Mouse (Mus musculus): ENCODE measurements at regions not wholly inside any gene's neighbourhood (a gene's known extent, or its start where the extent isn't known, plus 50 kb on each side); places are given as distances from the start of the nearest gene placed in this dataset.

DNA sequence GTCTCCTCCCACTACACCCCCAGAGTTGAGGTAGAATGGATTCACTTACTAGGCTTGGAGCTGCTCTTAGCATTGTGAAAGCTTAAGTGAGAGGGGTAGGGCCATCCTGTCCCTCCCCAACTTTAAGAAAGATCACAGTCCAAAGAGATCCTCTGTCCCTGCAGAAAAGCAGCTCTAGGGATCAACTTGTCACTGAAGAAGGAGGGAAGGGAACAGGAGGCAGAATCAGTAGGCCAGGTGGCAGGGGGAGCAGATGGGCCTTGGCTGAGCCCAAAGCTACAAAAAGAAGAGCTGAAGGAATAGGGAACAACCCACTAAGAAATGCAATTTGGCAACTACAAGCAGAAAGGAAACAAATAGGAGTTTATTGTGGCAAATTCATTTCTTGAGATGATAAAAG is 634.4 kb downstream of the Inhba start:
- no peak for TF ChIP-seq MYOG (IDR thresholded peaks at IDR 0.05; ENCODE audit: control insufficient read depth in 1 of 3, insufficient read depth in 1 of 3, insufficient read length in 2 of 3, low read depth in 2 of 3)
- no peak for TF ChIP-seq POLR2AphosphoS2 (IDR thresholded peaks at IDR 0.05; ENCODE audit: insufficient read length, low read depth)
- TF ChIP-seq POLR2A (IDR thresholded peaks at IDR 0.05; ENCODE audit: insufficient read length, low read depth), result no peak
- TF ChIP-seq MAX (IDR thresholded peaks at IDR 0.05; ENCODE audit: low read depth), result no peak
- no peak for TF ChIP-seq USF1 (IDR thresholded peaks at IDR 0.05; ENCODE audit: low read depth)
- TF ChIP-seq TCF3 (IDR thresholded peaks at IDR 0.05; ENCODE audit: insufficient read length, low read depth), result no peak
- TF ChIP-seq MYOD1 (IDR thresholded peaks at IDR 0.05; ENCODE audit: control insufficient read depth in 1 of 3, insufficient read length in 2 of 3, low read depth in 2 of 3), result no peak
